Mouse (Mus musculus) stomach, postnatal 0 days (tissue): ENCODE data around the gene Iqcn. TPM values are rescaled to one million over a fixed set of nuclear protein-coding genes. Genes with fewer than 3 reads are reported as not detected.

Source experiments
- ATAC-seq: fragments of 200-750 bp; cut with Nextera tagmentation; 2 replicates; pipeline ENCODE4 v1.8.0; 2017; ENCODE audit not compliant: low FRiP score, low TSS enrichment
- DNase-seq: peaks from one replicate; pipeline ENCODE4 v3.0.0-alpha.2; 2016; ENCODE audit warnings: low spot score
- H3K27ac ChIP-seq: fragments of 300-500 bp; sonication (generic); replicated peaks from 2 replicates; pipeline ENCODE4 v1.5.1; 2014; ENCODE audit warnings: mild to moderate bottlenecking, control low read depth
- H3K27me3 ChIP-seq: fragments of 300-500 bp; sonication (generic); 2 replicates; pipeline ENCODE4 v1.6.1; 2014; ENCODE audit warnings: low read length; ENCODE audit not compliant: control insufficient read depth, insufficient read depth
- H3K36me3 ChIP-seq: fragments of 300-500 bp; sonication (generic); 2 replicates; pipeline ENCODE4 v1.6.1; 2014; ENCODE audit warnings: low read length, mixed read lengths; ENCODE audit not compliant: control insufficient read depth, insufficient read depth
- H3K4me1 ChIP-seq: fragments of 300-500 bp; sonication (generic); replicated peaks from 2 replicates; pipeline ENCODE4 v1.6.1; 2014; ENCODE audit warnings: antibody characterized with exemption; ENCODE audit not compliant: control insufficient read depth, insufficient read depth
- H3K4me2 ChIP-seq: fragments of 300-500 bp; sonication (generic); replicated peaks from 2 replicates; pipeline ENCODE4 v1.6.1; 2014; ENCODE audit warnings: low read depth, mild to moderate bottlenecking, control low read depth, moderate library complexity
- H3K4me3 ChIP-seq: fragments of 300-500 bp; sonication (generic); 2 replicates; pipeline ENCODE4 v1.5.1; 2014; ENCODE audit warnings: low read depth, low read length, control low read depth
- H3K9ac ChIP-seq: fragments of 300-500 bp; sonication (generic); 2 replicates; pipeline ENCODE4 v1.6.1; 2014; ENCODE audit warnings: mild to moderate bottlenecking, low read length, control low read depth, mixed read lengths
- H3K9me3 ChIP-seq: fragments of 300-500 bp; sonication (generic); 2 replicates; pipeline ENCODE4 v1.6.1; 2016; ENCODE audit warnings: low read length; ENCODE audit not compliant: control insufficient read depth
- CTCF ChIP-seq: IDR thresholded peaks from 2 replicates; pipeline ENCODE4 v1.5.1; 2016; ENCODE audit warnings: antibody characterized with exemption, low read depth, mild to moderate bottlenecking, moderate library complexity
- EP300 ChIP-seq: optimal IDR thresholded peaks from 2 replicates; pipeline ENCODE3; 2016; ENCODE audit warnings: antibody characterized with exemption
- WGBS: fragments of 180-500 bp; shearing (Covaris S2); extraction: QIAGEN DNeasy Blood & Tissue Kit; methylation state at CpG from one replicate; pipeline ENCODE4 v1.1.7; 2014; 5-methylcytosine and 5-hydroxymethylcytosine counted together
- polyA plus RNA-seq: library from polyadenylated mRNA; unstranded; fragments of >200 nt; fragmentation: Nextera tagmentation; extraction: Ambion mirVana; gene quantifications from 2 replicates; pipeline ENCODE4 v1.2.1, GENCODE M21; 2015

Iqcn gene
- polyA plus RNA-seq, 1 experiment from 2014 or later: not detected

DNA sequence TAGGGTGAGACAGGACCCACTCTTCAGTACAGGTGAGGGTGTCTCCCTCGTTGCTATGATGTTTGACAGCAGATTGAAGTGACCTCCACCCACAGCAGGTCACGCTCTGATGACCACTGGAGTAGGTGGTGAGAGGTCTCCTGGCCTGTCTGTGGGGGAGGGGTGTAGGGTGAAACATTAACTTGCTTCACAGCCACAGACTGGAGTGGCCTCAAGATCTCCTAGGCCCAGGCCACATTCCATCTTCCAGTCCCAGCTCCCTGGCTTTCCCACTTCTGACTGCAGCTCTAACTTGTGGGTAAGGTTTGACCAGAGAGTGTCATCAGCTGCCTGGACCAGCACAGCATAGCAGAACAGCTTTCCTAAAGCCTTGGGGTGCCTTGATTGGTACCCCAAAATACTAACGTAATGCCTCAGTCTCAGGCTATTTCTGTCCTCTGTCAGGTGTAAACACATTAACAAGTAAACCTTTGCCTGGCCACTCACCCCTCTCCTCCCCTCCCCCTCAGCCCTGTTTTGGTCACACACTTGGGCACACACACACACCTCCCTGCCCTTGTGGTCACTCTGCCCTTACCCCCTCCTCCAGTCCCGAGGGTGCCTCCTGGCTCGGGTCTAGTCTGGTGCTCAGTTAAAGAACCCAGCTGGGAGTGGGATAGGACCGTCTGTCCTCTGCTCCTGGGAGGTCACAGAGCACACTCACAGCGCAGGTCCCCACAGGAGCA lies 20.4 kb downstream of the Iqcn start, which contains the start of gene Pde4c:
TSS of gene Pde4c (plus strand) at position 235 of the 725 bp plus-strand sequence.
- DNase-seq (no peak), ATAC-seq (no peak)
- H3K9me3 ChIP-seq: no peaks in the 10 kb centered on the region
- no peak within 1 kb of the TSS for H3K9ac ChIP-seq
- H3K27me3 ChIP-seq: no peaks in the 10 kb centered on the region
- H3K36me3 ChIP-seq: no peaks in the 10 kb centered on the region
- H3K4me1 ChIP-seq: no peaks in the 10 kb centered on the region
- TF ChIP-seq CTCF: no peak
- TF ChIP-seq EP300: no peak
- H3K4me3 ChIP-seq: no peak within 1 kb of the TSS
- H3K4me2 ChIP-seq: no peak within 1 kb of the TSS
- WGBS: 41% methylated on average over 7 of the region's 7 CpGs
- H3K27ac ChIP-seq: no peak within 1 kb of the TSS

DNA sequence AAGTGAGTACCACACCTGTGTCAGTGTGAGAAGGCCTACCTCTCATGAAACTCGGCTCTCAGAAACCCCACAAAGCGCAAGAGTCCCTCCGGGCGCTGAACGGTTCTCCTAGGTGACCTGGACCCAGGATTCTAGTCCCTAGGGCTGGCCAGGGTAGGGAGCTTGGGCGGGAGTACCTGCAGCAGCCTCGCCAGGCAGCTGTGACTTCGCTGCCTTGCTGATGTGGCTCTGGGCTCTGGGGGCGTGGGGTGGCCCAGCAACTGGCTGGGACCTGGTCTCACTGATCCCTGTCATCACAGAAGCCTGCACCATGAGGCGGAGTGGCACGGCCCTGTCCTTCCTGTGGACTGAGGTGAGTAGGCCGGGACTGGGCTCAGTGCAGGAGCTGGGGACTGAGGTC lies 21.0 kb downstream of the Iqcn start:
- Histone ChIP-seq H3K9ac (no peak overlapping the region), H3K36me3 (no peaks in the 10 kb centered on the region), H3K9me3 (no peaks in the 10 kb centered on the region), H3K4me3 (no peak overlapping the region), H3K4me2 (no peak overlapping the region), H3K27ac (no peak overlapping the region), H3K27me3 (peaks cover under 1% of the 10 kb centered on the region; the same call in 1 of the 2 replicates), H3K4me1 (no peaks in the 10 kb centered on the region)
- no peak for DNase-seq
- TF ChIP-seq CTCF (no peak), EP300 (no peak)
- no peak for ATAC-seq
- 70% methylated on average over 12 of the region's 12 CpGs for WGBS

DNA sequence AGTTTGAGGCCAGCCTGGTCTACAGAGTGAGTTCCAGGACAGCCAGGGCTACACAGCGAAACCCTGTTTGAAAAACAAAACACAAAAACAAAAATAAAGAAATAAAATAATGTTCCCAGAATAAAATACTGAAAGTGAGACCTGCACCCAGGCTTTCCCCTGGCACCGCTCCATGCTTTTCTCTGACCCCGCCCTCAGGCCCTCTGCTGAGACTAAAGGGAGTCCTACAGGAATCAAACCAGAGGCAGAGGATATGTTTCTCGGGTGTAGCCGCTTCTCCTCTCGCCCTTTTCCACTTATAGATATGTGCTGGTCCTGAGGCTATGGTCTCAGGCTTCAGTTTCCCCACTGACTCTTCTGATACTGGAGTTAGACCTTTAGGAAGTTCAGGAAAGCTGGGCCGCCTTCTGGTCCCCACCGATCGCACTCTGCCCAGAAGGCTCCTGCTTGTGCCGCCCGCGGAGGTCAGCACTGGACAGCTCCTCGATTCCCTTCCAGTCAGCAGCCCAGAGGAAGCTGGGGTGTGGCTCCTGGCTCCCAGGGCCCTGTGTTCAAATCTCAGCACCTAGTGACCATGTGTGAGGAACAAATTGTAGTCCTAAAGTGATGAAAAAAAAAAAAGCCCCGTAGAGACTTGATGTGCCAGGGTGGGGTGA lies 22.7 kb downstream of the Iqcn start:
- ATAC-seq (no peak), DNase-seq (peak; percentile 64)
- Histone ChIP-seq H3K9me3 (no peaks in the 10 kb centered on the region), H3K36me3 (no peaks in the 10 kb centered on the region), H3K4me3 (no peak overlapping the region), H3K27me3 (peaks cover 3% of the 10 kb centered on the region; the same call in 1 of the 2 replicates), H3K9ac (no peak overlapping the region), H3K4me2 (no peak overlapping the region), H3K4me1 (no peaks in the 10 kb centered on the region), H3K27ac (no peak overlapping the region)
- 21% methylated on average over 14 of the region's 14 CpGs for WGBS
- no peak for TF ChIP-seq EP300
- no peak for TF ChIP-seq CTCF

DNA sequence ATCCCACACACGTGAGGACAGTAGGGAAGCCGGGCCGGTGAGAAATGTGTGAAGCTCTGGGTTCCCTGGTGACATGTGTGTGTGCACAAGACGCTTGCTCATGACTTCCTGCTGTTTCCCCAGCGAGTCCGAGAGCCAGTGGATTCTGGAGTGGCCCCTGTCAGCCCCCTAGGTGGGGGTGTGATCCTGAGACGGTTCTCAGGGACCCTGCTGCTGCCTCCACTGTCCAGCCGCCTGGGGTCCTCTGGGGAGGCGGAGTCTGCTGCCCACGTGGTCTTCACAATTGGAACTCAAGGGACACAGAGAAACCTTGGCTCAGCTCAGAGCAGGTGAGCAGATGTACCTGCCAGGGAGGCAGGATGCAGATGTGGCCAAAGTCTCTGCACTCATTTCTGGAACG lies 23.5 kb downstream of the Iqcn start:
- Histone ChIP-seq H3K9ac (no peak overlapping the region), H3K4me3 (no peak overlapping the region), H3K27me3 (peaks cover 3% of the 10 kb centered on the region; the same call in 1 of the 2 replicates), H3K4me2 (no peak overlapping the region), H3K36me3 (no peaks in the 10 kb centered on the region), H3K27ac (no peak overlapping the region), H3K4me1 (no peaks in the 10 kb centered on the region), H3K9me3 (no peaks in the 10 kb centered on the region)
- DNase-seq: no peak
- ATAC-seq: no peak
- WGBS: 43% methylated on average over 11 of the region's 11 CpGs
- no peak for TF ChIP-seq CTCF
- no peak for TF ChIP-seq EP300

DNA sequence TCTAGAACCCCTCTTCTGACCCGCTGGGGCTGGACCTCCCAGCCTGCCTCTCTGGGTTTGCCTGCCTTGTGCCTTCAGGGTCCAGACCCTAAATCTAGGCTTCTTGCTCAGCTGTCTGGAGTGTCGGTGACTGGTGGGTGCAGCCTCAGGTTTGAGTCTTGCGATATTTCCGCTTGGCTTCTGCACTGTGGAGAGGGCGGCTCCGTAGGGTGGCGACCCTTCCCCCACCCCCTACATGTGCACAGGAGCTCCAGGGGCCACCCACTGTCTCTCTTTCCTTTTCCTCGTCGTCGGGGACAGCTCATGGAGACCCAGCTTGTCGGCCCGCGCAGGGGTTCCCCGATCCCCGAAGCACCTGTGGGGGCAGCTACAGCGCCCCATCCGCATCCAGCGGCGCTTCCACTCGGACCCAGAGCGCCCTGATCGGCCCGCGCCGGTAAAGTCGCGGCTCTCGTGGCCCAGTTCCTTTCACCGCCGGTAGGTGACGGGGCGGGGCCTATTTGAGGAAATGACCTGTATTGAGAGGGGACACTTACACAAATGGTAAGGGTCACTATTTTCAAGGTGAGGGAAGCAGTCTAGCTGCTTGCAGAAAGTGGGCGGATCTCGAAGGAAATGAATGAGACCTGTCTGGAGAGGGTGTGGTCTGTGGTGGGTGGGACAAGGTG lies 26.7 kb downstream of the Iqcn start:
- Histone ChIP-seq H3K9ac (no peak overlapping the region), H3K27ac (no peak overlapping the region), H3K4me3 (no peak overlapping the region; the same call in 1 of the 2 replicates), H3K9me3 (no peaks in the 10 kb centered on the region), H3K4me2 (peak overlapping the region; percentile 49), H3K36me3 (no peaks in the 10 kb centered on the region), H3K27me3 (peaks cover 3% of the 10 kb centered on the region; the same call in 1 of the 2 replicates), H3K4me1 (no peaks in the 10 kb centered on the region)
- TF ChIP-seq EP300: no peak
- peak; percentile 55 for TF ChIP-seq CTCF
- ATAC-seq (peak; percentile 30), DNase-seq (peak; percentile 57)
- 3% methylated on average over 34 of the region's 34 CpGs for WGBS

DNA sequence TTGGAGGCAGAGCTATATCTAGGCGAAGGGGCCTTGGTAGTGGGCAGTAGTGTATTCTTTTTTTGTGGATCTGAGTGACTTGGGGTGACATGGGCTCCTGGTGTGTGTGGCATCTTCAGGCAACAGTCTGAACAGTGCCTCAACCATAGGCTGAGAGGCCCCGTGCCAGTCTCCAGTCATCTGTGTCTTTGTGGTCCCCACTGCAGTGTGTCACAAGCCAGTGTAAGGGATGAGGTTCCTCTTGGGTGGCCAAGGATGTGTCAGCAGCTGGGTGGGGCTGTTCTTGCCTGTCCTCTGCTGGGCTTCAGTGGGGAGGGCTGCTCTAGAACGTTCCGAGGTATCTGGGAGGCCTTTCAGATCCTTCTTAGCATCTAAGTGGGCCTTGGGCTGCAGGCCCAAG lies 27.7 kb downstream of the Iqcn start:
- H3K4me3 ChIP-seq: no peak overlapping the region
- H3K9ac ChIP-seq: no peak overlapping the region
- no peak overlapping the region for H3K4me2 ChIP-seq
- H3K27me3 ChIP-seq: peaks cover 3% of the 10 kb centered on the region; the same call in 1 of the 2 replicates
- TF ChIP-seq CTCF: no peak
- no peak for TF ChIP-seq EP300
- WGBS: 84% methylated on average over 4 of the region's 4 CpGs
- H3K9me3 ChIP-seq: no peaks in the 10 kb centered on the region
- no peaks in the 10 kb centered on the region for H3K36me3 ChIP-seq
- DNase-seq: no peak
- ATAC-seq: no peak; the same call in 1 of the 2 replicates
- H3K27ac ChIP-seq: no peak overlapping the region
- H3K4me1 ChIP-seq: no peaks in the 10 kb centered on the region
